Mouse (Mus musculus) erythroblast, embryonic 14.5 days (primary cell): Measurements from ENCODE around the gene Cblc.

Experiments
- GATA1 ChIP-seq: IDR thresholded peaks from 2 replicates; pipeline ENCODE4 v1.6.1; 2012; ENCODE audit warnings: low read length, inconsistent platforms, mixed read lengths
- TAL1 ChIP-seq: IDR thresholded peaks from 3 replicates; pipeline ENCODE4 v1.6.1; 2012; ENCODE audit warnings: low read length, inconsistent platforms, mixed read lengths

DNA sequence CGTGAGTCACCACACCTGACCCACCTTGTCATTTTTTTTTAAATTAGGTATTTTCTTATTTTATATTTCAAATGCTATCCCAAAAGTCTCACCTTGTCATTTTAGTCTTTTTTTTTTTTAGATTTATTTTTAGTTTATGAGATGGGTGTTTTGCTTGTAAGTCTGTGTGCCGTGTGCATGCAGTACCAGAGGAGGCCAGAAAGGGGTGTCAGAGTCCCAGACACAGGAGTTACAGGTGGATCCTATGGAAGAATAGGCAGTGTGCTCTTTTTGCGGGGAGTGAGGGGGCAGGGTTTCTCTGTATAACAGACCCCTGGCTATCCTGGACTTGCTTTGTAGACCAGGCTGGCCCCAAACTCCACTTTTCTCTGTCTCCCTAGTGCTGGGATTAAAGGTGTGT is 57.8 kb downstream of the Cblc start:
- TF ChIP-seq TAL1 (no peak), GATA1 (no peak)
